Mouse (Mus musculus): ENCODE data around the gene Slc25a15. TPM values are rescaled to one million over a fixed set of nuclear protein-coding genes. Genes with fewer than 3 reads are reported as not detected.

Slc25a15 gene
- total RNA-seq, 4 experiments from 2014 or later, result 9.1 to 12.7 (median 10.1) TPM

Other genes starting within 250 kb of the Slc25a15 start
- gene Nek3, start 232.2 kb downstream of the Slc25a15 start, total RNA-seq (2022), result 1 to 10 TPM; 2.1 to 3.1 (median 2.6) TPM
- under 1 TPM in 1 of 4 experiments, not detected in 3; 0.29 TPM for gene Ckap2, start 212.8 kb downstream of the Slc25a15 start, total RNA-seq (2022)
- gene Vps36, start 205.8 kb downstream of the Slc25a15 start, total RNA-seq (2022), result 10 to 100 TPM; 28.2 to 32.1 (median 29.8) TPM
- gene Thsd1, start 171.3 kb downstream of the Slc25a15 start, total RNA-seq (2022), result 1 to 10 TPM in 3 of 4 experiments, under 1 TPM in 1; 0.70 to 1.4 (median 1.2) TPM
- gene Tpte, start 115.2 kb downstream of the Slc25a15 start, total RNA-seq (2022), result not detected
- 10 to 100 TPM; 27.3 to 31.2 (median 29.6) TPM for gene Mrps31, start 12.8 kb upstream of the Slc25a15 start, total RNA-seq (2022)

Data from gastrocnemius, adult 8-10 months (tissue).